ENCODE assay signal across 18 mouse cellular contexts in the genomic region with DNA sequence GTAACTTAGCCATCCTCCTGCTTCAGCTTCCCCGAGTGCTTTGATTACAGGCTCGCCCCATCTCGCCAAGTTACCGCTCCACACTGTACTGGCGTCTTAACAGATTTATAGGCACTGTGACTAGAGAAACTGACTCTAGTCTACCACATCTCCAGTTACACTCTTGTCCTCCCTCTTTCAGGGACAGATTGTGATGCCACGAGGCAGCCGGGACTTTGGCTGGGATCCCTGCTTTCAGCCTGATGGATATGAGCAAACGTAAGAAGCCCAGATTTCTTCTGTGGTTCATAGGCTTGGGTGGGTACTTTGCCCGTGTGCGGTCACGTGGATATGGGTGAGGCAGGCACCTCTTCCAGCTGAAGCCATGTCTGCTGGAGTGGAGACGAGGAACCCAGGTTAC. TPM values are rescaled to one million over a fixed set of nuclear protein-coding genes. Genes with fewer than 3 reads are reported as not detected.
"Had no signal": no experiment of that assay in that cellular context is flagged by ENCODE, and none has a peak within 500 bp of the region (broad histone marks: within the 10 kb centered on the region; RNA-seq: fewer than 3 reads in every experiment).

No protein-coding gene starts in this region.

- DNase-seq: lung, adult 2 months; lung, postnatal 14 days; lung, postnatal 36 days; right cerebral cortex, postnatal 14 days; thymus, adult 2 months; thymus, postnatal 25 days; thymus, postnatal 4 days had no signal

- H3K4me3 ChIP-seq: lung, embryonic 15.5 days; megakaryocyte, embryonic 14.5 days; midbrain, embryonic 13.5 days; midbrain, embryonic 15.5 days; neural tube, embryonic 12.5 days; stomach, embryonic 15.5 days had no signal

- ATAC-seq: lung, postnatal 0 days; midbrain, embryonic 13.5 days; midbrain, embryonic 15.5 days had no signal

- H3K27ac ChIP-seq: lung, embryonic 15.5 days; macrophage; midbrain, embryonic 13.5 days; midbrain, embryonic 15.5 days; neural tube, embryonic 12.5 days; stomach, embryonic 15.5 days; stomach, postnatal 0 days had no signal

RNA-seq across cellular contexts. Expression of a gene that starts 18.2 kb away (rescaled TPM):
- total RNA-seq: megakaryocyte progenitor cell, adult 5-6 weeks; monocyte, adult 5-6 weeks had no signal
